Mouse (Mus musculus) kidney, adult 2 months (tissue): Measurements from ENCODE around the gene Ptpn23. TPM values are rescaled to one million over a fixed set of nuclear protein-coding genes. Genes with fewer than 3 reads are reported as not detected.
"Not testable (repeated sequence)": the region's sequence is repeated elsewhere in the genome, so short reads cannot be mapped to it uniquely, and the experiment has no call there.

Experiments used
- DNase-seq: peaks from one replicate; pipeline ENCODE4 v3.0.0; 2021
- H3K27ac ChIP-seq: fragments of 200-500 bp; 2 replicates; pipeline ENCODE4 v1.5.1; 2012; ENCODE audit warnings: low read depth, low read length, control low read depth, inconsistent platforms; ENCODE audit not compliant: insufficient read depth
- H3K27me3 ChIP-seq: fragments of 200-500 bp; replicated peaks from 2 replicates; pipeline ENCODE4 v1.6.1; 2012; ENCODE audit warnings: mild to moderate bottlenecking, moderate library complexity, low read length, inconsistent platforms; ENCODE audit not compliant: control insufficient read depth, insufficient read depth
- H3K36me3 ChIP-seq: fragments of 200-500 bp; 2 replicates; pipeline ENCODE4 v1.6.1; 2012; ENCODE audit warnings: mild to moderate bottlenecking, moderate library complexity, low read length, inconsistent platforms; ENCODE audit not compliant: control insufficient read depth, insufficient read depth
- H3K4me1 ChIP-seq: fragments of 200-500 bp; 2 replicates; pipeline ENCODE4 v1.6.1; 2011; ENCODE audit warnings: low read length; ENCODE audit not compliant: control insufficient read depth, insufficient read depth
- H3K4me3 ChIP-seq: fragments of 200-500 bp; 2 replicates; pipeline ENCODE4 v1.5.1; 2011; ENCODE audit warnings: mild to moderate bottlenecking, low read depth, low read length, control low read depth; ENCODE audit not compliant: insufficient read depth
- CTCF ChIP-seq: fragments of 200-500 bp; conservative IDR thresholded peaks from 2 replicates; pipeline ENCODE4 v1.5.1; 2011; ENCODE audit warnings: low read depth, mild to moderate bottlenecking, control low read depth, low read length, moderate library complexity, mixed read lengths; ENCODE audit not compliant: insufficient read depth, insufficient read length
- POLR2A ChIP-seq: fragments of 200-500 bp; IDR thresholded peaks from one replicate; pipeline ENCODE4 v1.6.1; 2011; ENCODE audit warnings: low read depth, low read length, control low read depth
- WGBS: fragments of 180-500 bp; shearing (Covaris S2); methylation state at CpG from one replicate; pipeline ENCODE4 v1.1.7; 2018; 5-methylcytosine and 5-hydroxymethylcytosine counted together
- polyA plus RNA-seq: library from polyadenylated mRNA; depleted of rRNA; stranded (reverse); fragments of >200 nt; gene quantifications from 2 replicates; pipeline ENCODE4 v1.2.3, GENCODE M21; 2012

Gene Ptpn23
- polyA plus RNA-seq, 1 experiment = 29.2 TPM

DNA sequence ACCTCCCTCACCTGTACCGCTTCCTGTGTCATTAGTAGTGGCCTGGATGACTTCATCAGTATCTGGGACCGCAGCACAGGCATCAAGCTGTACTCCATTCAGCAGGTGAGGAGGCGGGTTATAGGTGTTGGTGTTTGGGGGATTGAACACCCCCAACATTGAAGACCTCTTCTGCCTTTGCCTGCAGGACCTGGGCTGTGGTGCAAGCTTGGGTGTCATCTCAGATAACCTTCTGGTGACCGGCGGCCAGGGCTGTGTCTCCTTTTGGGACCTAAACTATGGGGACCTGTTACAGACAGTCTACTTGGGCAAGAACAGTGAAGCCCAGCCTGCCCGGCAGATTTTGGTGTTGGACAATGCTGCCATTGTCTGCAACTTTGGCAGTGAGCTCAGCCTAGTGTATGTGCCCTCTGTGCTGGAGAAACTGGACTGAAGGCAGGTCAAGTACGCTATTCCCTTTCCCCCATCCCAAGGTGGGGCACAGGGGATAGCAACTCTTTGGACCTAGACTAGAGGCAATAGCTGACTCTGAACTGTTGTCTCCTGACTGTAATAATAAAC, 23.6 kb downstream of the Ptpn23 start:
- Histone ChIP-seq H3K4me1 (no peaks in the 10 kb centered on the region), H3K4me3 (no peak overlapping the region), H3K36me3 (no peaks in the 10 kb centered on the region), H3K27me3 (no peaks in the 10 kb centered on the region), H3K27ac (no peak overlapping the region)
- WGBS = 90% methylated on average over 7 of the region's 7 CpGs
- TF ChIP-seq POLR2A (no peak), CTCF (no peak)
- DNase-seq = no peak

DNA sequence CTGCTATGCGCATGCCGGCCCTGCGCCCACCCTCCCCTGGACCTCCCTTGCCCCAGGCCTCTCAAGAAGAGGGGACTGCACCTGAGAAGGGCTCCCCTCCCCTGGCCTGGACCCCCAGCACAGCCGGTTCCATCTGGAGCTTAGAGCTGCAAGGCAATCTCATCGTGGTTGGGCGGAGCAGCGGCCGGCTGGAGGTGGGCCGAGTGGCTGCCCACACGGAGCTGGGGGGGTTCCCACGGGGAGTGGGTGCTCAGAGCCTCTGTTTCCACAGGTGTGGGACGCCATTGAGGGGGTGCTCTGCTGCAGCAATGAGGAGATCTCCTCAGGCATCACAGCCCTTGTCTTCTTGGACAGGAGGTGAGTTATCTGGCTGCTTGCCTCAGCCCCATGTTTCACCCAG, 26.7 kb downstream of the Ptpn23 start:
- H3K27me3 ChIP-seq = no peaks in the 10 kb centered on the region
- 77% methylated on average over 12 of the region's 12 CpGs for WGBS
- TF ChIP-seq POLR2A (no peak), CTCF (no peak)
- DNase-seq = no peak
- H3K4me1 ChIP-seq = no peaks in the 10 kb centered on the region
- H3K27ac ChIP-seq = no peak overlapping the region
- no peaks in the 10 kb centered on the region for H3K36me3 ChIP-seq
- no peak overlapping the region for H3K4me3 ChIP-seq

DNA sequence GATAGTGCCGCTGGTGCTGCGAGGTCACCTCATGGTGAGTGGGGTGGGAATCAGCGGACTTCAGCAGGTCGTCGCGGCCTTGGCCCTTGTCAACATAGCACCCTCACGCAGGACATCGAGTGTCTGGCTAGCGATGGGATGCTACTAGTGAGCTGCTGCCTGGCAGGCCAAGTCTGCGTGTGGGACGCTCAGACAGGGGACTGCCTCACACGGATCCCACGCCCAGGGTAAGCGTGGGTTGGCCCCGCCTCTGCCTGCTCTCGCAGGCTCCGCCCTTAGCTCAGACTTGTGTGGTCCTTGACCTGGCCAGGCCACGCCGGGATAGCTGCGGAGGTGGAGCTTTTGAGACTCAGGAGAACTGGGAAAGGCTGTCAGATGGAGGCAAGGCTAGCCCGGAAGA, 27.4 kb downstream of the Ptpn23 start:
- no peak overlapping the region for H3K27ac ChIP-seq
- no peak overlapping the region for H3K4me3 ChIP-seq
- 61% methylated on average over 21 of the region's 21 CpGs for WGBS
- no peaks in the 10 kb centered on the region for H3K27me3 ChIP-seq
- TF ChIP-seq CTCF (no peak), POLR2A (no peak)
- H3K4me1 ChIP-seq = no peaks in the 10 kb centered on the region
- peak; percentile 28 for DNase-seq
- no peaks in the 10 kb centered on the region for H3K36me3 ChIP-seq

DNA sequence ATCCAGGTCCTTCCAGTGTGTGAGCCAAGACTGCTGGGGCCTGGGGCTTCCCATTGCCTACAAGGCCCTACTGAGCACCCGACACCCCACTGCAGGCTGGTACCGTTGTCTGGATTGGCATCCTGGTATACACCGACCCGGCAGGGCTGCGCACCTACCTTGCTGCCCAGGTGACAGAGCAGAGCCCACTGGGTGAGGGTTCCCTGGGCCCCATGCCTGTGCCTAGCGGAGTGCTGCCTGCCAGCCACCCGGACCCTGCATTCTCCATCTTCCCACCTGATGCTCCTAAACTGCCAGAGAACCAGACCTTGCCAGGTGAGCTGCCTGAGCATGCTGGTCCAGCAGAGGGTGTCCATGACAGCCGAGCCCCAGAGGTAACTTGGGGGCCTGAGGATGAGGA, 28.7 kb downstream of the Ptpn23 start:
- DNase-seq = no peak
- no peak overlapping the region for H3K4me3 ChIP-seq
- H3K27me3 ChIP-seq = no peaks in the 10 kb centered on the region
- no peak for TF ChIP-seq POLR2A
- no peak for TF ChIP-seq CTCF
- WGBS = 95% methylated on average over 8 of the region's 8 CpGs
- no peak overlapping the region for H3K27ac ChIP-seq
- H3K4me1 ChIP-seq = no peaks in the 10 kb centered on the region
- H3K36me3 ChIP-seq = no peaks in the 10 kb centered on the region

DNA sequence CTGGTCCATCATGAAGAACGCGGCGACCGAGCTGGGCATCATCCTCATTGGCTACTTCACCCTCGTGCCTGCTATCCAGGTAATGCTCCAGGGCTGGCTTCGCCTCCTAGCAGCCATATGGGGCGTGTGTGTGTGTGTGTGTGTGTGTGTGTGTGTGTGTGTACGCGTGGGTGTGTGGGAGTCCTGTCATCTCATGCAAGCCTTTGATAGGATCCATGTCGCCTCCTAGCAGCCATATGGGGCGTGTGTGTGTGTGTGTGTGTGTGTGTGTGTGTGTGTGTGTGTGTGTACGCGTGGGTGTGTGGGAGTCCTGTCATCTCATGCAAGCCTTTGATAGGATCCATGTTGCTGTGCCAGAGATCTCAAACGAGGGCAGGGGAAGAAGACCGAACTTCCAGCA, 30.4 kb downstream of the Ptpn23 start:
- 84% methylated on average over 15 of the region's 15 CpGs for WGBS
- H3K4me3 ChIP-seq, H3K36me3 ChIP-seq, H3K27ac ChIP-seq, H3K4me1 ChIP-seq, DNase-seq, H3K27me3 ChIP-seq: not testable (repeated sequence)

DNA sequence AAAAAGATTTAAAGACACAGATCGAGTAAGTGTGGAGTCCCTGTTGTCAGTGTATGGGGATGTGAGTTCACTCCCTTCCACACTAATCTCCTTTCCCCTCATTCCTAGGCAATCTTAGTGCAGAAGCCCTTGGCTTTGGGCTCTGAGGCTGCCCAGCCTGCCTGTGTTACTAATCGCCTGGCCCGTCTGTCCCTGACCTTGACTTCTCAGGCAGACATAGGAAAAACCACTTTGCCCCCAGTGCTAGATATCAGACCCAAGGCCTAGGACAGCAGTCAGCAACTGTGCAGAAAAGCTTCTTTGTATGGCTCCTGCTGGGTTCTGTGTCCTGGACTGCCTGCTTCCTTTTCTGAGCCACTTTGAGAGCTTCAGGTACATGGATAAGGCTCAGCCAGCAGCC, 32.3 kb downstream of the Ptpn23 start:
- no peak for TF ChIP-seq CTCF
- TF ChIP-seq POLR2A = no peak
- Histone ChIP-seq H3K4me3 (no peak overlapping the region), H3K4me1 (no peaks in the 10 kb centered on the region), H3K27ac (no peak overlapping the region), H3K36me3 (no peaks in the 10 kb centered on the region), H3K27me3 (no peaks in the 10 kb centered on the region)
- DNase-seq = no peak
- WGBS = 95% methylated on average over 3 of the region's 3 CpGs

DNA sequence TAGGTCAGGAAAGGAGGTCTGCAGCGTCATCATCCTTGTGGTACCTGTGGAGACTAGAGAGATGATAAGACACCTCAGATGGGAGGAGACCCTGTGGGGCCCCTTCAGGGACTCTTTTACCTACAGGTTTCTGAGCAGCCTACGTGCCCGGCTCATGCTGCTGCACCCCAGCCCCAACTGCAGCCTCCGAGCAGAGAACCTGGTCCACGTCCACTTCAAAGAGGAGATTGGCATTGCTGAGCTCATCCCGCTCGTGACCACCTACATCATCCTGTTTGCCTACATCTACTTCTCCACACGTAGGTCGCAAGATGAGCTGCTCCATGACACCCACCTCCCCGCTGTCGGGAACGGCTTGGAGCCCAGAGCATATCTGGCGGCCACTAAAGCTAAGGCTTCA, 34.1 kb downstream of the Ptpn23 start:
- TF ChIP-seq CTCF (no peak), POLR2A (no peak)
- Histone ChIP-seq H3K27me3 (no peaks in the 10 kb centered on the region), H3K4me1 (no peaks in the 10 kb centered on the region), H3K36me3 (no peaks in the 10 kb centered on the region), H3K4me3 (no peak overlapping the region), H3K27ac (no peak overlapping the region)
- 97% methylated on average over 13 of the region's 13 CpGs for WGBS
- no peak for DNase-seq

DNA sequence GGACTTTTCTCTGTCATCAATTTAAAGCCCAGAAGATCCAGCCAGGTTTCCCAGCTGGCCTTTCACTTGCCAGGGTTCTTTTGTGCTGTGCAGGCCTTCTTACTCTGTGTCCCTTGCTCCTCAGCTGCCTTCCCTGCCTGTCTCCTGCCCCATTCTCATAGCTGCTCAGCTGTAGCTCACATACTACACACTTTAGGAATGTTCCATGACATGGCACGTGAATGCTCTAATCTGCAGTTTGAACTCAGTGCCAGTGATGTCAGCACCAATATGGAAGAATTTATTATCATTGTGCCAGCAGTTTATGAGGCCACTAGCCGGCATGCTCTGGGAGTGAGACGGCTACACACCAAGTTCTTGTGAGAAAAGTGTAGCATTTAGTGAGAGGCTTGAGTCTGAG, 38.2 kb downstream of the Ptpn23 start:
- no peaks in the 10 kb centered on the region for H3K36me3 ChIP-seq
- WGBS = 92% methylated on average over 3 of the region's 3 CpGs
- TF ChIP-seq POLR2A (no peak), CTCF (no peak)

More for the DNA sequence above, 38.2 kb downstream of the Ptpn23 start:
- Histone ChIP-seq H3K27ac (no peak overlapping the region), H3K27me3 (no peaks in the 10 kb centered on the region), H3K4me3 (no peak overlapping the region), H3K4me1 (no peaks in the 10 kb centered on the region)
- no peak for DNase-seq
